In genomic region chr8:11779844-11780634, GRCm38 (mm10) we compare ENCODE assay signal across 8 mouse cellular contexts. TPM values are rescaled to one million over a fixed set of nuclear protein-coding genes. Genes with fewer than 3 reads are reported as not detected.
DNase-seq lines count a peak whose midpoint lies in the region; ATAC-seq lines count a peak whose summit lies in the region.
"Had no signal": no experiment of that assay in that cellular context is flagged by ENCODE, and none has a peak within 500 bp of the region (broad histone marks: within the 10 kb centered on the region; RNA-seq: fewer than 3 reads in every experiment).

No protein-coding gene starts in this region.

- H3K4me3 ChIP-seq in embryonic facial prominence, embryonic 15.5 days (replicated peaks): peak overlapping the region; percentile 9
- H3K4me3 ChIP-seq: midbrain, embryonic 12.5 days had no signal

- 71% methylated on average over 10 of the region's 10 CpGs for WGBS in embryonic facial prominence, embryonic 15.5 days

- peaks cover 31% of the 10 kb centered on the region for H3K36me3 ChIP-seq in embryonic facial prominence, embryonic 15.5 days

- H3K4me1 ChIP-seq in embryonic facial prominence, embryonic 15.5 days: peaks cover 45% of the 10 kb centered on the region

- H3K4me2 ChIP-seq in embryonic facial prominence, embryonic 15.5 days (replicated peaks): no peak overlapping the region
- H3K4me2 ChIP-seq: midbrain, embryonic 12.5 days had no signal

- H3K9me3 ChIP-seq in embryonic facial prominence, embryonic 15.5 days (replicated peaks): no peaks in the 10 kb centered on the region
- H3K9me3 ChIP-seq: midbrain, embryonic 12.5 days had no signal

- DNase-seq in right cerebral cortex, adult 18-20 months: peak; percentile 55
- no peak for DNase-seq in right cerebral cortex, postnatal 14 days
- peak; percentile 17 to 28 for DNase-seq in kidney, adult 8-10 months
- DNase-seq in lung, postnatal 25 days (ENCODE audit: low spot score): peak; percentile 30
- DNase-seq in ovary, postnatal 14 days (ENCODE audit: low spot score): no peak
- no peak for DNase-seq in urinary bladder, adult 2 months (ENCODE audit: low spot score)

- H3K27me3 ChIP-seq in embryonic facial prominence, embryonic 15.5 days: no peaks in the 10 kb centered on the region
- H3K27me3 ChIP-seq: midbrain, embryonic 12.5 days had no signal

- no peak overlapping the region for H3K9ac ChIP-seq in embryonic facial prominence, embryonic 15.5 days
- H3K9ac ChIP-seq: midbrain, embryonic 12.5 days had no signal

- ATAC-seq in embryonic facial prominence, embryonic 15.5 days (ENCODE audit: insufficient number of reproducible peaks, low FRiP score, low TSS enrichment, low read depth): no peak

- H3K27ac ChIP-seq in embryonic facial prominence, embryonic 15.5 days (replicated peaks): peak overlapping the region; percentile 60
- H3K27ac ChIP-seq: midbrain, embryonic 12.5 days had no signal

RNA-seq across cellular contexts. Expression of gene Arhgef7, which starts 52.5 kb away (rescaled TPM):
- polyA plus RNA-seq in embryonic facial prominence, embryonic 15.5 days (2015; fragmentation: Nextera tagmentation; extraction: Ambion mirVana): 51.4 and 51.6 TPM in 2 replicates
- polyA plus RNA-seq in urinary bladder, adult 2 months (2012; rRNA removed): 31.5 and 43.8 TPM in 2 replicates

Comparison
In these comparisons a context has a peak if more than half of its experiments do, and no peak if none do; other contexts are left out.
1. DNase-seq: peak in right cerebral cortex, adult 18-20 months (single experiment), kidney, adult 8-10 months (2 of 2) and lung, postnatal 25 days (single experiment); none in right cerebral cortex, postnatal 14 days (single experiment), ovary, postnatal 14 days (single experiment) and urinary bladder, adult 2 months (single experiment).